Mouse (Mus musculus) small intestine, adult 2 months (tissue): Measurements from ENCODE around the gene Asb11. TPM values are rescaled to one million over a fixed set of nuclear protein-coding genes. Genes with fewer than 3 reads are reported as not detected.

Experiments used
- H3K27ac ChIP-seq: fragments of 200-500 bp; 2 replicates; pipeline ENCODE4 v1.5.1; 2012; ENCODE audit warnings: low read depth, low read length, control low read depth, inconsistent platforms; ENCODE audit not compliant: insufficient read depth
- H3K27me3 ChIP-seq: fragments of 200-500 bp; 2 replicates; pipeline ENCODE4 v1.6.1; 2012; ENCODE audit warnings: mild to moderate bottlenecking, moderate library complexity, low read length, inconsistent platforms; ENCODE audit not compliant: control insufficient read depth, insufficient read depth
- H3K36me3 ChIP-seq: fragments of 200-500 bp; 2 replicates; pipeline ENCODE4 v1.6.1; 2012; ENCODE audit warnings: mild to moderate bottlenecking, low read length, control low read depth, inconsistent platforms; ENCODE audit not compliant: control insufficient read depth, insufficient read depth
- H3K4me1 ChIP-seq: fragments of 200-500 bp; 2 replicates; pipeline ENCODE4 v1.6.1; 2012; ENCODE audit warnings: low read length, inconsistent platforms, mixed read lengths; ENCODE audit not compliant: control insufficient read depth, insufficient read depth, insufficient read length
- H3K4me3 ChIP-seq: fragments of 200-500 bp; 2 replicates; pipeline ENCODE4 v1.5.1; 2012; ENCODE audit warnings: low read depth, mild to moderate bottlenecking, control low read depth, inconsistent platforms, low read length, moderate library complexity
- CTCF ChIP-seq: fragments of 200-500 bp; IDR thresholded peaks from 2 replicates; pipeline ENCODE4 v1.5.1; 2012; ENCODE audit warnings: low read depth, mild to moderate bottlenecking, control low read depth, inconsistent platforms, low read length, moderate library complexity, mixed read lengths; ENCODE audit not compliant: insufficient replicate concordance, insufficient read length; ENCODE audit errors: extremely low read depth
- POLR2A ChIP-seq: fragments of 200-500 bp; IDR thresholded peaks from 2 replicates; pipeline ENCODE4 v1.6.1; 2012; ENCODE audit warnings: low read depth, mild to moderate bottlenecking, control low read depth, inconsistent platforms, low read length, moderate library complexity
- WGBS: fragments of 180-500 bp; shearing (Covaris S2); methylation state at CpG from one replicate; pipeline ENCODE4 v1.1.7; 2018; 5-methylcytosine and 5-hydroxymethylcytosine counted together
- polyA plus RNA-seq: library from polyadenylated mRNA; depleted of rRNA; stranded (reverse); fragments of >200 nt; gene quantifications from 2 replicates; pipeline ENCODE4 v1.2.3, GENCODE M21; 2012

Asb11 gene
- polyA plus RNA-seq, 1 experiment = 0.14 TPM

GRCm38 (mm10) chrX:164416803-164417202 is 20.0 kb upstream of the Asb11 start:
- TF ChIP-seq CTCF (no peak), POLR2A (no peak)
- 86% methylated on average over 2 of the region's 2 CpGs for WGBS
- Histone ChIP-seq H3K27ac (no peak overlapping the region), H3K4me3 (no peak overlapping the region), H3K36me3 (no peaks in the 10 kb centered on the region), H3K4me1 (no peaks in the 10 kb centered on the region), H3K27me3 (no peaks in the 10 kb centered on the region)

DNA sequence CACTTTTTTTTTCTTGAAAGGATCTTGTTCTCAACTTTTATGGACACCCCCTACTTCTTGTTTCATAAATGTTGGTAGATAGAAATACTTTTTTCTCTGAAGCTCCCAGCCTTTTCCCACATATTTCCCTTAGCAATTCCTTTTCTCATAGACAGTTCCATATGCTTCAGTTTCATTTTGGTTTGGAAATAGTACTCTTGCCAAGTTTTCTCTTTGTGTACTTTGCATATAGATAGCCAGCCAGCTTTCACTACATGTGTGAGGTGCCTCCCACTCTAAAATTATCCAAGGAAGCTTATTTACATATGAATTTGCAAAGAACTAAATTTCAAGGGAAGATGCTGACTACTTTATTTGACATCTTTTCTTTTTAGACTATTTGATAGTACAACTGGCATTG is 18.8 kb upstream of the Asb11 start:
- no peak overlapping the region for H3K4me3 ChIP-seq
- TF ChIP-seq POLR2A (no peak), CTCF (no peak)

GRCm38 (mm10) chrX:164419471-164419939 is 17.3 kb upstream of the Asb11 start, which contains the start of gene Piga:
Gene Piga, plus strand, starts transcription at chrX:164419787.
- TF ChIP-seq CTCF (no peak), POLR2A (peak; percentile 52)
- H3K27me3 ChIP-seq = no peaks in the 10 kb centered on the region
- peak within 1 kb of the TSS; percentile 27 for H3K27ac ChIP-seq
- H3K4me1 ChIP-seq = no peaks in the 10 kb centered on the region
- H3K4me3 ChIP-seq = peak within 1 kb of the TSS; percentile 88
- peaks cover 9% of the 10 kb centered on the region for H3K36me3 ChIP-seq
- WGBS = 24% methylated on average over 40 of the region's 40 CpGs

More for the DNA sequence above, 18.8 kb upstream of the Asb11 start:
- Histone ChIP-seq H3K4me1 (no peaks in the 10 kb centered on the region), H3K27me3 (no peaks in the 10 kb centered on the region), H3K36me3 (peaks cover 7% of the 10 kb centered on the region; the same call in 1 of the 2 replicates), H3K27ac (no peak overlapping the region)

DNA sequence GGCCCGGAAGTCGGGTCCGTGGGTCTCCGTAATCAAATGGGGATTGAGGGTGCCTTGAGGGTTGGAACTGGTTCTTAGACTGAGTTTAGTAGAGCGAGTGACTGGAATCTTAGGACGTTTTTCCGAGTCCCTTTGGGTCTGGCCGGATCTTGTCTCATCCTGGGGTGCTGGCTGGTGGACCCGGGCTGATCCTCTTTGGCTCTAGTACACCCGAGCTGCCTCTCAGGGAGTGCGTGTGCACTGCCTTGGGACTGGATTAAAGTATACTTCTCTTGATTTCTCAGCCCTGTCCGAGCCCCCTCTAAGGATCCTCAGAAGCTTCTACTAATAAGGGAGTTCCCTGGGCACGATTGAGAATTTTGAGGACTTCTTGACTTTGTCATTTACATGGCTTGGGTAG is 16.8 kb upstream of the Asb11 start:
- TF ChIP-seq CTCF = no peak
- no peak for TF ChIP-seq POLR2A
- Histone ChIP-seq H3K27me3 (no peaks in the 10 kb centered on the region), H3K36me3 (peaks cover 9% of the 10 kb centered on the region), H3K27ac (peak overlapping the region; percentile 27), H3K4me1 (no peaks in the 10 kb centered on the region), H3K4me3 (peak overlapping the region; percentile 88)
- WGBS = 9% methylated on average over 13 of the region's 13 CpGs

DNA sequence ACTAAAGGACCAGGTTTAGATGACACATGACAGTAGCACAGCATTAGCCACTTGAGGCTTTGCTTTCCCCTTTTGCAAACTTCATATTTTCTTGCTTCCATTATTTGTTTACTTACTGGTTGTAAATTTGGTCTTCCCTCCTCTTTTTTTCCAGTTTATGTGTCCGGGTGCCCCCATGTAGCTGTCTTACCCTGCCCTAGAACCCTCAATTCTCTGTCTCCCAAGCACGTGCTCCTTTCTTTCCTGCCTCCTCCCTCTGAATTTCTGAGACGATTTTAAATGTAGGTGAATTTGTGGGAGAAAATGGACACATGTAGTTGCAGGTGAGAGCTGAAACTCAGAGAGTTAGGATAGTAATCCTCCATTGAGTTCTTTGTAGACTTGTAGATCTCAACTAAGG is 16.3 kb upstream of the Asb11 start:
- Histone ChIP-seq H3K4me3 (no peak overlapping the region), H3K27me3 (no peaks in the 10 kb centered on the region)
- WGBS = 22% methylated on average over 3 of the region's 3 CpGs

DNA sequence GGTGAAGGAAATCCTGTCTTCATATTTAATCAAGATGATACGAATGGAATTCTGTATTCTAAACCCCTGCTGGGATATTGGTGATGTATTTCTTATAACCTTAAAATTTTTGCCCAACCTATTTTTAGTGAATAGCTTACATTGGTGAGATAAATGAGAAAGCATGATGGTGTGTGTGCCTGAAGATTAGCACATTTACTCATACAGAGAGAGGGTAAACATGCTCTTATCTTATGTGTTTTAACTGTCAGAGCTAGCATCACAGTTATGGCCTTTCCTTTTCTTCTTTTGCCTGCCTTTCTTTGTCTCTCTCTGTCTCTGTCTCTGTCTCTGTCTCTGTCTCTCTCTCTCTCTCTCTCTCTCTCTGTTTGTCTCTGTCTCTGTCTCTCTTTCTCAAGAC is 12.0 kb upstream of the Asb11 start:
- 87% methylated on average over 1 of the region's 1 CpGs for WGBS

More for the DNA sequence above, 16.3 kb upstream of the Asb11 start:
- no peaks in the 10 kb centered on the region for H3K4me1 ChIP-seq
- H3K27ac ChIP-seq = no peak overlapping the region
- TF ChIP-seq POLR2A (no peak), CTCF (no peak)
- H3K36me3 ChIP-seq = peaks cover 10% of the 10 kb centered on the region

GRCm38 (mm10) chrX:164427295-164427694 is 9.5 kb upstream of the Asb11 start:
- peaks cover 24% of the 10 kb centered on the region for H3K36me3 ChIP-seq
- 40% methylated on average over 4 of the region's 4 CpGs for WGBS
- no peak for TF ChIP-seq CTCF
- no peak for TF ChIP-seq POLR2A
- peaks cover 5% of the 10 kb centered on the region; the same call in 1 of the 2 replicates for H3K4me1 ChIP-seq
- H3K4me3 ChIP-seq = no peak overlapping the region
- H3K27ac ChIP-seq = 0 out of 2 replicates have a peak overlapping the region, but pooled peaks have one; percentile 32
- no peaks in the 10 kb centered on the region for H3K27me3 ChIP-seq

More for the DNA sequence above, 12.0 kb upstream of the Asb11 start:
- H3K27ac ChIP-seq = no peak overlapping the region
- peaks cover 14% of the 10 kb centered on the region for H3K36me3 ChIP-seq
- no peaks in the 10 kb centered on the region for H3K27me3 ChIP-seq
- TF ChIP-seq CTCF (no peak), POLR2A (no peak)
- no peaks in the 10 kb centered on the region for H3K4me1 ChIP-seq
- H3K4me3 ChIP-seq = no peak overlapping the region
